Comparison of ENCODE assay signal across 12 mouse cellular contexts in the genomic region with DNA sequence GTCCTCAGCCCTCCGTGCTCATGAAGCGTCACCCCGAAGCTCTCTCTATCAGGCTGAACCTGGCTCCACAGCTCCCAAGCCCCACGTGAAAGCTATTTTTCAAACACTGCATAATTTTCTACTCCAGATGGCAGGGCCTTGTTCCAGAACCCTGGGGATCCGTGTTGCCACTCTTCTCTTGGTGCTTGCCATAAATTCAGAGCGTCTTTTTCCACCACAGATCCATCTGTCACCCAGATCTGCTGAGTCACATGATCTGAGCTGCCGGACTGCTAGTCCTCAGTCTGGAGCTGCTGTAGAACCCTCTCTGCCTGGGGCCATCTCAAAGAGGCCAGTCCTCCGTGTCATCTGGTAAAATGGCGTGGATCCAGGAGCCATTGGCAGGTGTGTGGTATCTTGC.
DNase-seq lines count a peak whose midpoint lies in the region; ATAC-seq lines count a peak whose summit lies in the region.
"Had no signal": no experiment of that assay in that cellular context is flagged by ENCODE, and none has a peak within 500 bp of the region (broad histone marks: within the 10 kb centered on the region; RNA-seq: fewer than 3 reads in every experiment).

No protein-coding gene starts in this region.

- no peaks in the 10 kb centered on the region for H3K36me3 ChIP-seq in forebrain, embryonic 13.5 days (ENCODE audit: poor library complexity, severe bottlenecking)
- H3K36me3 ChIP-seq in forebrain, embryonic 10.5 days (replicated peaks) = no peaks in the 10 kb centered on the region

- peaks cover 12% of the 10 kb centered on the region for H3K4me1 ChIP-seq in forebrain, embryonic 13.5 days
- H3K4me1 ChIP-seq in forebrain, embryonic 10.5 days = peaks cover 4% of the 10 kb centered on the region; the same call in 1 of the 2 replicates

- peak; percentile 76 for ATAC-seq in forebrain, embryonic 13.5 days
- ATAC-seq: intestine, postnatal 0 days; Patski had no signal

- no peaks in the 10 kb centered on the region for H3K9me3 ChIP-seq in forebrain, embryonic 13.5 days (replicated peaks)
- no peaks in the 10 kb centered on the region for H3K9me3 ChIP-seq in forebrain, embryonic 10.5 days

- peak overlapping the region; percentile 68 for H3K27ac ChIP-seq in forebrain, embryonic 13.5 days
- H3K27ac ChIP-seq in forebrain, embryonic 10.5 days = no peak overlapping the region

- no peaks in the 10 kb centered on the region for H3K27me3 ChIP-seq in forebrain, embryonic 13.5 days
- H3K27me3 ChIP-seq in forebrain, embryonic 10.5 days (ENCODE audit: poor library complexity, severe bottlenecking) = no peaks in the 10 kb centered on the region
- H3K27me3 ChIP-seq: Patski had no signal

- no peak overlapping the region for H3K9ac ChIP-seq in forebrain, embryonic 13.5 days

- 66% methylated on average over 9 of the region's 9 CpGs for WGBS in forebrain, embryonic 13.5 days
- WGBS in forebrain, embryonic 10.5 days = 86% methylated on average over 9 of the region's 9 CpGs

- DNase-seq in forebrain, embryonic 10.5 days (ENCODE audit: extremely low spot score, low spot score) = no peak
- peak; percentile 36 to 81 for DNase-seq in cerebellum, postnatal 4 days (ENCODE audit: low spot score in 2 of 2)
- DNase-seq in layer of hippocampus, postnatal 10 days (ENCODE audit: low spot score in 2 of 2) = peak; percentile 68 to 79
- peak; percentile 82 for DNase-seq in right cerebral cortex, adult 18-20 months
- DNase-seq in kidney, postnatal 25 days = no peak
- no peak for DNase-seq in thymus, postnatal 25 days
- no peak for DNase-seq in adipocyte (ENCODE audit: low spot score)
- DNase-seq: gastrocnemius, postnatal 10 days; thymus, adult 18-20 months had no signal

- H3K4me3 ChIP-seq in forebrain, embryonic 13.5 days = no peak overlapping the region
- H3K4me3 ChIP-seq in forebrain, embryonic 10.5 days = no peak overlapping the region

- H3K4me2 ChIP-seq in forebrain, embryonic 13.5 days = no peak overlapping the region

Comparison
In these comparisons a context has a peak if more than half of its experiments do, and no peak if none do; other contexts are left out.
1. DNase-seq: peak in cerebellum, postnatal 4 days (2 of 2), layer of hippocampus, postnatal 10 days (2 of 2) and right cerebral cortex, adult 18-20 months (single experiment); none in forebrain, embryonic 10.5 days (single experiment), kidney, postnatal 25 days (0 of 2), thymus, postnatal 25 days (single experiment) and adipocyte (single experiment).